Mouse (Mus musculus) embryonic fibroblast, embryonic 13.5 days (primary cell): ENCODE measurements around the gene Vangl2.

Experiments used
- CTCF ChIP-seq: IDR thresholded peaks from 2 replicates; pipeline ENCODE4 v1.5.1; 2011; ENCODE audit warnings: mild to moderate bottlenecking, control low read depth, low read length, moderate library complexity, borderline replicate concordance; ENCODE audit not compliant: insufficient read depth
- POLR2A ChIP-seq: IDR thresholded peaks from 2 replicates; pipeline ENCODE4 v1.6.1; 2011; ENCODE audit warnings: low read depth, mild to moderate bottlenecking, control low read depth, low read length, moderate library complexity

DNA sequence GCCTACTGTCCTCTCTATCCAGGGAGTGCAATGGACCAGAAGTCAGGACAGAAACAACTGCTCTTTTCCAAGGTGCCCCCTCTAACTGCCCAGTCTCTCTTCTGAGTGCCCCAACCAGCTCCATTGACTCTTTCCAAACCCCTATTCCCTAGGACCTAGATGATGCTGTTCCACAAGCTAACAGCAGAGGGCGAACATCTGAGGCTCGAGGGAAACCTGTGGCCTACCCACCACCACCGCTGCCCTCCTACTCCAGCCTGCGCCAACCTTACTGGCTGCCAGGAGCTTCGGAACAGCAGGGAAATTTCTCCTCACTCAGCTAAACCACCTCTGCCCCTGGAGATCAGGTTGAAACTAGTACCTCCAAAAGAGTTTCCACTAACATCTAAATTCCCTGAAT, 16.2 kb downstream of the Vangl2 start:
- TF ChIP-seq CTCF (peak; percentile 65; the same call in 1 of the 2 replicates), POLR2A (no peak)
